Mouse (Mus musculus) kidney, adult 2 months (tissue): ENCODE data around the gene Capn7.

Source experiments
- CTCF ChIP-seq: fragments of 200-500 bp; conservative IDR thresholded peaks from 2 replicates; pipeline ENCODE4 v1.5.1; 2011; ENCODE audit warnings: low read depth, mild to moderate bottlenecking, control low read depth, low read length, moderate library complexity, mixed read lengths; ENCODE audit not compliant: insufficient read depth, insufficient read length
- POLR2A ChIP-seq: fragments of 200-500 bp; IDR thresholded peaks from one replicate; pipeline ENCODE4 v1.6.1; 2011; ENCODE audit warnings: low read depth, low read length, control low read depth

DNA sequence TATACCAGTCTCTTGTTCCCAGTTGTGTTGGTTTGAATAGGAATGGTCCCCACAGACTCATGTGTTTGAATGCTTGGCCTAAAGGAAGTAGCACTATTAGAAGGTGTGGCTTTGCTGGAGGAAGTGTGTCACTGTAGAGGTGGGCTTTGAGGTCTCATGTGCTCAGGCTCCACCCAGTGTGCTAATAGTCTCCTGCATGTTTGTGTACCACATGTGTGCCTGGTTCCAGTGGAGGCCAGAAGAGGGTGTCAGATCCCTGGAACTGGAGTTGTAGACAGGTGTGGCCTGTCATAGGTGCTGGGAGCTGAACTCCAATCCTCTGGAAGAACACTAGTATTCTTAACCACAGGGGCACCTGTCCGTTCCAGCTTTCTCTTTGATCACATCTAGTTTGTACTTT, 9.2 kb upstream of the Capn7 start:
- TF ChIP-seq CTCF (no peak), POLR2A (no peak)
